Mouse (Mus musculus): Measurements from ENCODE around the gene Rpl21.

Gene Rpl21

GRCm38 (mm10) chr5:146832769-146833448, at the start of gene Rpl21:
Gene Rpl21, plus strand, starts transcription at chr5:146832890.
- DNase-seq (ENCODE audit: low read depth, low spot score), result peak; percentile 97

- DNase-seq (ENCODE audit: low read depth, low spot score), result no peak
These were observed 49.4 kb upstream of the Rpl21 start for GRCm38 (mm10) chr5:146783300-146783699.

- no peak for DNase-seq (ENCODE audit: low read depth, low spot score)
These were observed 48.8 kb upstream of the Rpl21 start for GRCm38 (mm10) chr5:146783891-146784290.

GRCm38 (mm10) chr5:146786123-146786522, 46.6 kb upstream of the Rpl21 start:
- DNase-seq (ENCODE audit: low read depth, low spot score), result no peak

GRCm38 (mm10) chr5:146789413-146789812, 43.3 kb upstream of the Rpl21 start:
- no peak for DNase-seq (ENCODE audit: low read depth, low spot score)

- no peak for DNase-seq (ENCODE audit: low read depth, low spot score)
These were observed 41.7 kb upstream of the Rpl21 start for GRCm38 (mm10) chr5:146790944-146791343.

- peak; percentile 33 for DNase-seq (ENCODE audit: low read depth, low spot score)
These were observed 40.4 kb upstream of the Rpl21 start for GRCm38 (mm10) chr5:146792140-146792791.

- no peak for DNase-seq (ENCODE audit: low read depth, low spot score)
These were observed 39.0 kb upstream of the Rpl21 start for GRCm38 (mm10) chr5:146793630-146794083.

- peak; percentile 57 for DNase-seq (ENCODE audit: low read depth, low spot score)
These were observed 38.4 kb upstream of the Rpl21 start for GRCm38 (mm10) chr5:146794084-146794852.

- DNase-seq (ENCODE audit: low read depth, low spot score), result peak; percentile 97
These were observed 37.8 kb upstream of the Rpl21 start, which contains the start of gene Usp12 for GRCm38 (mm10) chr5:146794853-146795252. Gene Usp12, minus strand, starts transcription at chr5:146795006.

- DNase-seq (ENCODE audit: low read depth, low spot score), result no peak
These were observed 37.0 kb upstream of the Rpl21 start for GRCm38 (mm10) chr5:146795728-146796127.

GRCm38 (mm10) chr5:146798031-146798430, 34.7 kb upstream of the Rpl21 start:
- no peak for DNase-seq (ENCODE audit: low read depth, low spot score)

- DNase-seq (ENCODE audit: low read depth, low spot score), result peak; percentile 72
These were observed 26.7 kb upstream of the Rpl21 start for GRCm38 (mm10) chr5:146806004-146806430.

- no peak for DNase-seq (ENCODE audit: low read depth, low spot score)
These were observed 22.7 kb upstream of the Rpl21 start for GRCm38 (mm10) chr5:146809951-146810350.

- no peak for DNase-seq (ENCODE audit: low read depth, low spot score)
These were observed 19.8 kb upstream of the Rpl21 start for GRCm38 (mm10) chr5:146812866-146813265.

GRCm38 (mm10) chr5:146813421-146813820, 19.3 kb upstream of the Rpl21 start:
- DNase-seq (ENCODE audit: low read depth, low spot score), result no peak

- DNase-seq (ENCODE audit: low read depth, low spot score), result no peak
These were observed 17.3 kb upstream of the Rpl21 start for GRCm38 (mm10) chr5:146815394-146815793.

GRCm38 (mm10) chr5:146817583-146817982, 15.1 kb upstream of the Rpl21 start:
- no peak for DNase-seq (ENCODE audit: low read depth, low spot score)

GRCm38 (mm10) chr5:146818906-146819623, 13.6 kb upstream of the Rpl21 start:
- no peak for DNase-seq (ENCODE audit: low read depth, low spot score)

GRCm38 (mm10) chr5:146823005-146823404, 9.7 kb upstream of the Rpl21 start:
- no peak for DNase-seq (ENCODE audit: low read depth, low spot score)

GRCm38 (mm10) chr5:146829528-146829927, 3.2 kb upstream of the Rpl21 start:
- DNase-seq (ENCODE audit: low read depth, low spot score), result no peak

- DNase-seq (ENCODE audit: low read depth, low spot score), result no peak
These were observed 288 bp upstream of the Rpl21 start for GRCm38 (mm10) chr5:146832435-146832768.

Measured in A20 (cell line).